Mouse (Mus musculus): ENCODE data around the gene Erc1. TPM values are rescaled to one million over a fixed set of nuclear protein-coding genes. Genes with fewer than 3 reads are reported as not detected.

Gene Erc1
- total RNA-seq, 2 experiments from 2014 or later: 18.0 to 18.7 TPM

DNA sequence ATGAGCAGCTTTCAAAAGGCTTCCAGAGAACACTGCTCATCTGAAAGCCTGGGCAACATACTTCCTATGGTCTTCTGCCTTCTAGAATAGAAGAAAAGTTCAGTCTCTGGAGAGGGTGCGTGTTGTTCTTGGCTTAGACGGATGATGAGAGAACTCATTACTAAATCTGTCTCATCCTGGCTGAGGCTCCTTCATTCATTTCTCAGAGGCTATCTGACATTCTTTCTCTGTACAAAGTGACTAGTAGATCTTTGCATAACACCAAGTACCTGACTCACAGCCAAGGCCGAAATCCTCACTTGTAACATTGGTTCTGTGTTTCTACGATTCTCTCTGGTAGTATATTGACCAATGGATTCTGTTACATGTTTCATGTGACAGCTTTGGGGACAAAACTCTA, 252.5 kb downstream of the Erc1 start:
- no peak for DNase-seq (ENCODE audit: low spot score in 2 of 2)

DNA sequence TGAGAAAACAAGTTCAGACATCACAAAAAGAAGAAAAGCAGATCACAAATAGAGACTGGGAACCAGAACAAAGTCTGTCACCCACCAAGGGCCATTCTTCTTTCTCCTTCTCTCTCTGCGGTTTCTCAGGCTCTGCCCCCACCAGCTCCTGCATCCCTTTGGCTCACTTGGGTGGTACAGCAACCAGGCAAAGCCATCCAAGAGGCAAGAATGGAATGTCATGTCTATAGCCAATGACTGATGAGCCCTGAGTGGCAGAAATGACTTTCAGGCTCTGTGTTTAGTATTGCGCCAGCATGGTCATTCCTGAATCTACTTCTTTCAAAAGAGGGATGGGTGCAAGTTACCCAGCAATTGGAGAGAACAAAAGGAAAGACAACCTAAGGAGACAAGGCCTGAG, 257.1 kb downstream of the Erc1 start:
- DNase-seq (ENCODE audit: low spot score in 2 of 2): no peak

GRCm38 (mm10) chr6:119587897-119588296, 260.1 kb downstream of the Erc1 start:
- no peak for DNase-seq (ENCODE audit: low spot score in 2 of 2)

DNA sequence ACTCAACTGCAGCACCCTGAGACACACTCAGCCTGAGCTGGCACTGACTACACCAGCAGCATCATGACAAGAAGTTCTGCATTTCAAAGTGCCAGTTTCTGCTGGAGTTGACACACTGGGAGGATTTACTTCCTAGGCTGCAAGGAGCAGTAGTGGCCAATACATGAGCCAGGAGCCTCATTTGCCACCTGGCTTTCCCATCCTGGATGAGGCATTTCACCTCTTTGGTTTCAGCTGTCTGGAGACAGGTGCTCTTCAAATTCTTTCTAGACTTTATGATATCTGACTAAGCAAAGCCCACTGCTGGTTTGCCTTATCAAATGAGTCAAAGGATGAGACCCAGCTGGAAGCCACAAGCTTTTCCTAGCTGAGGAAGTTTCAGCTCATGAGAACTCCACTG, 260.5 kb downstream of the Erc1 start:
- no peak for DNase-seq (ENCODE audit: low spot score in 2 of 2)

GRCm38 (mm10) chr6:119585652-119586375, 262.2 kb downstream of the Erc1 start:
- no peak for DNase-seq (ENCODE audit: low spot score in 2 of 2)

- no peak for DNase-seq (ENCODE audit: low spot score in 2 of 2)
Measured at GRCm38 (mm10) chr6:119584061-119584460, 263.9 kb downstream of the Erc1 start.

DNA sequence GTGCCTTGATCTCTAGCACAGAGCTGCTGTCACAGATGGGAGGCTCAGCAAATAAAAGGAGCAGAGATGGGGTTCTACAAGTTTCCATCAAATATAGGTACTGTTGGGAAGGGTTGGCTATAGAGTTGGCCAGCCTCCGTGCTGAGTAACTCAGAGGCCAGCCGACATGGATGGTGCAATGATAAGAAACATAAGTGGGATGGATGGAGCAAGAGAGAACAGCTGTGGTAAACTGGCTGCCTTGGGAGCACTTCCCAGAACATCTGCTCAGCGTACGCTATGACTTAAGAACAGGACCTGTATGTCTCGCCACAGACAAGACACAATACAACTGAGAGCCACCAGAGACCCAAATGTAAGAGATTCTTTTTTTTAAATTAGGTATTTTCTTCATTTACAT, 264.8 kb downstream of the Erc1 start:
- DNase-seq (ENCODE audit: low spot score in 2 of 2): no peak

GRCm38 (mm10) chr6:119576706-119577105, 271.3 kb downstream of the Erc1 start:
- no peak for DNase-seq (ENCODE audit: low spot score in 2 of 2)

- no peak for DNase-seq (ENCODE audit: low spot score in 2 of 2)
Measured at GRCm38 (mm10) chr6:119575331-119575730, 272.6 kb downstream of the Erc1 start.

- DNase-seq (ENCODE audit: low spot score in 2 of 2): no peak
Measured at GRCm38 (mm10) chr6:119572296-119572695, 275.7 kb downstream of the Erc1 start.

DNA sequence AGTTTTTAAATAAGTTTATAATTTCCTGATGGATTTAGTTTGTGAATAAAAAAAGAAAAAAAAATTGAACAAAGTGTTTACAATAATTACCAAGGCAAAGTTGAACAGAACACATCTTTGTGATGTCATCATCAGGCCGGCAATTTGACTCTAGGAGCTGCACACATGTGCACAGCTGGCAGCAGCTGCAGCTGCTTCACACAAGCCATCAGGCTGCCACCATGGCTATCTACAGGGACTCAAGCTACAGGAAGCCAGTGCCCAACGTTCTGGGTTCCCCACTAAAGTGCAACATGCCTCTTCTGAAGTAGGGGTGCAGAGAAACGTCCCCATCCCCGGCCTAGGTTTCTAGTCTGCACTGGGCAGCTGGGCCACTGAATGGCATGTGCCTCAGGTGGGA, 277.2 kb downstream of the Erc1 start:
- no peak for DNase-seq (ENCODE audit: low spot score in 2 of 2)

DNA sequence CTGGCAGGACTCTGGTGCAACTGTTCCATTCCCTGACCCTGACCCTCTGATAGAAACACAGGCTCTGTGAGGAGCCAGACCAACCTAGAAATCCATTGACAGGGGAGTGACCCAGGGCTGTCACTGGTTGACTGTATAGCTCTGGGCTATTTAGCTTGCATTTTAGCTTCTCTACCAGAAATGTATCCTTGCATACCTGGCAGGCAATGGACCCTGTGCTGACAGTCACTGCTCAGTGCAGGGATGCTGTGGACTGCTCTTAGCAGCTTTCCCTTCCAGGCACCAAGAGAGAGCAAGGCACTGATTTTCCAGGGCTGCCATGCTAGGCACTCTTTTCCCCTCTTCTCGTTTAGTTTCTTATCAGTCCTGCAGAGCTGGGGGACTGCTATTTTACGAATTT, 279.6 kb downstream of the Erc1 start:
- no peak for DNase-seq (ENCODE audit: low spot score in 2 of 2)

DNA sequence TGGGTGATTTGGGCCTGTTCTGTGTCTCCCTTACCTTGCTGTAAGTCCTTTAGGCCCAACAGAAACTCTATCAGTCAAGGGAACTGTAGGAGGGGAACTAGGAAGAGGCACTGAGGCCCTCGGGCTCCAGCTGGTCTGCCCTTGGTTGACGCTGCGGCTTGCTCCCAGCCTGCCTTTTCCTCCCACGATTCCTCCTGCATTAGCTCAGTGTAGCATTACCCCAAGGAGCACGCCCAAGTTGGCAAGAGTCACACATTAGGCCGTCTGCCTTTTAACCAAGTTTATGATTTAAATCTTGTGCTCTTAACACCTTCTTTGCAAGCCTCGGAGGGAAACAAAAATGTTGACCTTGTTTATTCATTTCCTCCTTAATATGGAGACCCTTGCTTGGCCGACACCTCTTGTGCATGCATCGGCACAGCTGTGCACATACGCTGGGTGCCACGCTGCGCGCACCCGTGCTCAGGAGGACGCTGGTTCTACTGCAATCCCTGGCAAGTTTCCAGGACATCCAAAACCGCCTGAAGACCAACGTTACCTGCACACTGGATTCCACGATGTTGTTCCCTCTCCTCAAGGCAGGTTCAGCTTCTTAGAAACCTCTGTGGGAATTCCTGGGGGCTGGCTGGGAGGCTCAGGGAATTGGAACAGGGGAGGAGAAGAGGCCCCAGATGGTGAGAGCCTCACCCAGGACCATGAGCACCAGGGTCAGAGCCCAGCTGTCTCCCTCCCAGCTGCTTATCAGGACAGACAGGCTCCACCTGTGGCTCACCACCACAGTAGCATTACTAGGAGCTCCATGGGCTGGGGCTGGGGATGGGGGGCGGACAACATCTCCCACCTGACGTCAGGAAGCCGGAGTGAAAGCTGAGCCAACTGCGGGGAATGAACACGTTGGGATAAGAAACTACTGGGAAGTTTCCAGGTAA, 282.3 kb downstream of the Erc1 start:
- no peak for DNase-seq (ENCODE audit: low spot score in 2 of 2)

- DNase-seq (ENCODE audit: low spot score in 2 of 2): no peak
Measured at GRCm38 (mm10) chr6:119562558-119562957, 285.4 kb downstream of the Erc1 start.

- no peak for DNase-seq (ENCODE audit: low spot score in 2 of 2)
Measured at GRCm38 (mm10) chr6:119558855-119559254, 289.1 kb downstream of the Erc1 start.

DNA sequence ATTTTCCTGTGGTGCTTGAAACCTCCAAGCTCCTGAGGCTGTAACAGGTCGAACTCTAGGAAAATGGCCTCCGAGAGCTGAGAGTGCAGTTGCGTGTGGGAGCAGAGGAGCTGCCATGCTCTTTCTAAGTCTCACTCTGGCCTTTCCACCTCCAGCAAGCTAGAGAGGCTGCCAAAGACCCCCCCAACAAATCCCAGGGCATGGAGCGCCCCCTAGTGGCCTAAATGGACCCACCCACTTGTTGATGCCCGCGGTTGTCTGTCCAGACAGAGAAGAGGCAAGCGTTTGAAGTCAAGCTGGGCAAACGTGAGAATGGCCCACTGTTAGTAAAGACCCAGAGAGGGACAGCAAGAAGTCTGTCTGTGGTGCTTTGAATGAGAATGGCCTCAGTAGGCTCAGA, 293.5 kb downstream of the Erc1 start:
- DNase-seq (ENCODE audit: low spot score in 2 of 2): no peak

- peak in 1 of 2 experiments; percentile 4 for DNase-seq (ENCODE audit: low spot score in 2 of 2)
Measured at GRCm38 (mm10) chr6:119544518-119544864, 303.5 kb downstream of the Erc1 start.

GRCm38 (mm10) chr6:119543803-119544517, 304.0 kb downstream of the Erc1 start, which contains the start of gene Wnt5b:
TSS of gene Wnt5b (minus strand) at chr6:119544347.
- DNase-seq (ENCODE audit: low spot score in 2 of 2): peak; percentile 36 to 38

DNA sequence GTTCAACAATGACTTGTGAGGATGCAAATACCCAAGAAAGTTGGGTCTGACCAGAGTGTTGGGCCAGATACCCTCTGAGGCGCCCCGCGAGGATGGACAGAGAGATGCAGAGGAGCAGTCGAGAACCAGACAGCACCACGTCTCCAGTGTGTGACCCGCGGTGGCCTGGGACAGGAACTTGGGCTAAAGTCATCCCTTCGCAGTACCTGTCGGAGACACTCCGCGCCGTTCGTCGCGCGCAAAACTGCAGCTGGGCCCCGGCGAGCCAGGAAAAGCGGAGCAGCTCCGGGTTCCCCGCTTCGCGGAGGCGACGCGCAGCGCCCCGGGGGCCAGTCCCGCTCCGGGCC, 304.5 kb downstream of the Erc1 start:
- no peak for DNase-seq (ENCODE audit: low spot score in 2 of 2)

DNA sequence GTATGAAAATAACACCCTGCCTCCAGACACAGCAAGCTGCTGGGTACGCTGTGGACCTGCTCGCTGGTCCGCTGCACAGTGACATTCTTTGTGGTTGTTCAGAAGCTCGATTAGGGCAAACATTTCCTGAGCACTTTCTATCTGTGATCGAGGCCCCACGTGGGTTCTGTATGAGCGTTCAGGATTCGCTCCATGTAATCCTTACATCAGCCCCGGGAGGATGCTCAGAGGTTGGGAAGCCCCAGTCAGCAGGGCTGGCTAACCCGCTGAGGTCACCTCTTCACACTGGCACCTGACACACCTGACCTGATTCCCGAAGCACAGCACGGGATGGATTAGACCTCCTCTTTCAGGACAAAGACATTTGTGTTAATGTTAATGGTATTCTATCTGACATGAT, 312.1 kb downstream of the Erc1 start:
- DNase-seq (ENCODE audit: low spot score in 2 of 2): no peak

DNA sequence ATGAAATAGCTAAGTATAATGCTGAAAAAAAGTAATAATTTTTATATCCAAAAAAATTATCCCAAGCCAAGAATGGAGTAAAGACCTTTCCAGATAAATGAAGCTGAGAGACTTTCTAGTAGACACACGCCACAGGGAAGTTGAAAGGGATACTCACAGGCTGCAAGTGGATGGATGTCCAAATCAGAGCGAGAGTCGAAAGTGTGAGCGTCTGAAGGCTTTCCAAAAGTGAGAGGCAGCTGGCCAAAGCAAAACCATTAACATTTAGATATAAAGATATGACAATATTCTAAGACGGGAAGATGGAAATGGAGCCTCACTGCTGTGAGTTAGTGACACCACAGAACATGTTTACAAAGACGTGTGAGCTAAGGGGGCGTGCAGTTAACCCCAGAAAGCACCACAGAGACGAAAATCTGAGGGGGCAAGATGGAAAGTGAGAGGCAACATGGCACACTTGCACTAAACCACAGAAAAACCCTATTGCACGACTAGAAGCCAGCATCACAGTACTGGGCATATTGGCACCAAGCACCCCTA, 314.7 kb downstream of the Erc1 start:
- DNase-seq (ENCODE audit: low spot score in 2 of 2): no peak

- no peak for DNase-seq (ENCODE audit: low spot score in 2 of 2)
Measured at GRCm38 (mm10) chr6:119529659-119530058, 318.3 kb downstream of the Erc1 start.
